Mouse (Mus musculus) olfactory bulb, adult 2 months (tissue): ENCODE data around the gene Akap7.

ENCODE experiments used
- CTCF ChIP-seq: fragments of 200-500 bp; IDR thresholded peaks from 2 replicates; pipeline ENCODE4 v1.5.1; 2012; ENCODE audit warnings: low read depth, mild to moderate bottlenecking, low read length, moderate library complexity; ENCODE audit not compliant: insufficient read depth
- POLR2A ChIP-seq: fragments of 200-500 bp; IDR thresholded peaks from 2 replicates; pipeline ENCODE4 v1.6.1; 2012; ENCODE audit warnings: mild to moderate bottlenecking, low read depth, low read length, moderate library complexity; ENCODE audit not compliant: insufficient read depth

DNA sequence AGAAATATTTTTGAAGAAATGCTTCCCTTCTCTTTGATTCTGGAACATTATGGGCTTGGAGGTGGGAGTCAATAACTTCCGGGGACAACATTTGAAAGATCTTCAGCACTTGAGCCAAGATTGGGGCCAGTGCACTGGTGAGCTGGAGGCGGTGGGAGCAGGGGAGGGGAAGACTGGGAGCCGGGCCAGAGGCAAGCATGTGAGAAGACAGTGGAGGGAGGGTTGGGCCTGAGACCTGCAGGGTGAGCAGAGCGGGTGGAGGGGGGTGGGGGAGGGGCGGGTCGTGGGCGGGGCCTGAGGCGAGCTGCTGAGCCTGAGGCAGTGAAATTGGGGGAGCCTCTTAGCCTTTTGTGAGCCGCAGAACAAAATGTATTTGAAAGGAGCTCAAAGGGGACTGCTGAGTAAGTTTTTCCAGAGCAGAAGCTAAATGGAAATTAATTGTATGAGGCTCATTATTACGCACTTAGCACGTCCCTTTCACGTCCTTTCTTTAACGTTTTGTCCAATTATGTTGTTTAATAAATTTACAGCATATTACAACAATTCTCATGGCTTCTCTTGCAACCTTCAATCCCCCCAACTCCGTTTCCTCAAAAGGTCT is 167.4 kb downstream of the Akap7 start:
- TF ChIP-seq CTCF (no peak), POLR2A (no peak)
